Mouse (Mus musculus) neural tube, embryonic 15.5 days (tissue): ENCODE data around the gene Tmem269. TPM values are rescaled to one million over a fixed set of nuclear protein-coding genes. Genes with fewer than 3 reads are reported as not detected.

Source experiments
- ATAC-seq: fragments of 200-750 bp; cut with Nextera tagmentation; 2 replicates; pipeline ENCODE4 v1.8.0; 2017; ENCODE audit warnings: mild to moderate bottlenecking, moderate TSS enrichment, moderate library complexity; ENCODE audit not compliant: low FRiP score
- H3K27ac ChIP-seq: fragments of 300-500 bp; sonication (generic); replicated peaks from 2 replicates; pipeline ENCODE4 v1.5.1; 2015; ENCODE audit warnings: mild to moderate bottlenecking, inconsistent platforms
- H3K27me3 ChIP-seq: fragments of 300-500 bp; sonication (generic); replicated peaks from 2 replicates; pipeline ENCODE4 v1.6.1; 2015; ENCODE audit warnings: inconsistent platforms
- H3K36me3 ChIP-seq: fragments of 300-500 bp; sonication (generic); 2 replicates; pipeline ENCODE4 v1.6.1; 2015; ENCODE audit warnings: inconsistent platforms
- H3K4me1 ChIP-seq: fragments of 300-500 bp; sonication (generic); 2 replicates; pipeline ENCODE4 v1.6.1; 2015; ENCODE audit warnings: inconsistent platforms
- H3K4me2 ChIP-seq: fragments of 300-500 bp; sonication (generic); 2 replicates; pipeline ENCODE4 v1.6.1; 2015; ENCODE audit warnings: inconsistent platforms, mild to moderate bottlenecking, moderate library complexity
- H3K4me3 ChIP-seq: fragments of 300-500 bp; sonication (generic); replicated peaks from 2 replicates; pipeline ENCODE4 v1.5.1; 2015; ENCODE audit warnings: mild to moderate bottlenecking, inconsistent platforms
- H3K9ac ChIP-seq: fragments of 300-500 bp; sonication (generic); replicated peaks from 2 replicates; pipeline ENCODE4 v1.6.1; 2015; ENCODE audit warnings: mild to moderate bottlenecking, inconsistent platforms
- H3K9me3 ChIP-seq: fragments of 300-500 bp; sonication (generic); replicated peaks from 2 replicates; pipeline ENCODE4 v1.6.1; 2016; ENCODE audit warnings: inconsistent platforms
- WGBS: fragments of 180-500 bp; shearing (Covaris S2); methylation state at CpG from one replicate; pipeline ENCODE4 v1.1.7; 2015; ENCODE audit warnings: mixed read lengths; 5-methylcytosine and 5-hydroxymethylcytosine counted together
- polyA plus RNA-seq: library from polyadenylated mRNA; unstranded; fragments of >200 nt; fragmentation: Nextera tagmentation; extraction: Ambion mirVana; gene quantifications from 2 replicates; pipeline ENCODE4 v1.2.1, GENCODE M21; 2015

The Tmem269 gene
- polyA plus RNA-seq, 1 experiment from 2014 or later = 0.29 TPM

DNA sequence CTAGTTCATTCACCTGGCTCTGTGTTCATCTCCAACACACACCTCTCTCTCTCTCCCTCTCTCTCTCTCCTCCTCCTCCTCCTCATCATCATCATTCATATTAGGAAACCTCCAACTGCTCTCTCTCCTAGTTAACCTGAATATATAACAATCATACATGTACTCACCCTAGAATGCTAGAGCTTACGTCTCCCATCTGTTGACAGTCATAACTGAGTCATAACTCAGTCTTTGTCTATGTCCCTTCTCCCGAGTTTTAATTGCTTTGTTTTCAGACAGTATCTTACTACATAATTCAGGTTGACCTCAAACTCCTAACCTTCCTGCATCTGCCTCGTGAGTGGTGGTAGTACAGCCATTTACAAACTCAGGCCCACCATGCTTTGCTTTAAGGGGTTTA lies 26.7 kb downstream of the Tmem269 start:
- ATAC-seq = no peak
- Histone ChIP-seq H3K4me2 (no peak overlapping the region), H3K9me3 (no peaks in the 10 kb centered on the region), H3K36me3 (no peaks in the 10 kb centered on the region), H3K27me3 (no peaks in the 10 kb centered on the region), H3K4me3 (no peak overlapping the region), H3K9ac (no peak overlapping the region), H3K27ac (no peak overlapping the region), H3K4me1 (peaks cover 5% of the 10 kb centered on the region; the same call in 1 of the 2 replicates)
- 66% methylated on average over 3 of the region's 3 CpGs for WGBS

DNA sequence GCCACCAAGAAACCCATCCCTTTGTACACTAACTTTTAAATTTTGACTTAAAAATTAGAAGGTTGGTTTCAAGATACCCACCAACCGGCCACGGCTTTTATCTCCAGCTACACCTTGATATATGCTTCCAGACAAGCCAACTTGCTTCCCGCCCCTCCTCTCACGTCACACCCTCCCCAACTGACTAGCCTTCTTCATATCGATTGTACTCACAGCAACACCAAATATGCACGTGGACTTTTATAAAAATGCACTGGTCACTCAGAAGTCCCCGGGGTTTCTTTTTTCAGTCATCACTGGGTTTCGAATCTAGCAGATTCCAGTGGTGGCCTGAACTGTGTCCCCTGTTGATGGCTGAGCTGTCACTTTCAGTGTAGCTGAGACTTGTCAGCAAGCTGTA lies 27.4 kb downstream of the Tmem269 start:
- Histone ChIP-seq H3K9me3 (no peaks in the 10 kb centered on the region), H3K4me2 (no peak overlapping the region), H3K9ac (no peak overlapping the region), H3K4me1 (no peaks in the 10 kb centered on the region), H3K36me3 (no peaks in the 10 kb centered on the region), H3K4me3 (no peak overlapping the region), H3K27ac (no peak overlapping the region), H3K27me3 (no peaks in the 10 kb centered on the region)
- WGBS = 89% methylated on average over 8 of the region's 8 CpGs
- ATAC-seq = no peak

DNA sequence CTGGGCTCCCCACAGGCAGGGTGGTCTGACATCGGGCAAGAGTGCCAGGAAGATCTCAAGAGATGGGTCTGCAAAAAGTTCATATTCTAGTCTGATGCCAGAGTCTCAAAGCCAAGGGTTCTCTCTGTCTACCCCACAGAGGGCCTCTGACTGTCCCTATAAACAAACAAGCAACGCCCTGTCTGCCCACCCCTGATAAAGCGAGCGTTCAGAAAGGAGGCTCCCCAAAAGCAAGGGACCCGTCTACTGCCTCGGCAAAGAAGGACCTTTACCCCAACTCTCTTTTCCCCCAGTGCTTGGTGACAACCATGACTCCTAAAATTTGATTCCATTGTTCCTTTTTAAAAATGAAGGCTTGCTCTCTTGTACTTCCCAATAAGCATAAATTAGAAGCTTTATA lies 28.2 kb downstream of the Tmem269 start, which contains the start of gene Ermap:
TSS of gene Ermap (minus strand) at position 148 of the 400 bp plus-strand sequence.
- Histone ChIP-seq H3K4me3 (no peak within 1 kb of the TSS), H3K9ac (no peak within 1 kb of the TSS), H3K27me3 (no peaks in the 10 kb centered on the region), H3K4me1 (no peaks in the 10 kb centered on the region), H3K4me2 (no peak within 1 kb of the TSS), H3K9me3 (no peaks in the 10 kb centered on the region), H3K36me3 (no peaks in the 10 kb centered on the region), H3K27ac (no peak within 1 kb of the TSS)
- ATAC-seq = no peak
- WGBS = 59% methylated on average over 6 of the region's 6 CpGs

DNA sequence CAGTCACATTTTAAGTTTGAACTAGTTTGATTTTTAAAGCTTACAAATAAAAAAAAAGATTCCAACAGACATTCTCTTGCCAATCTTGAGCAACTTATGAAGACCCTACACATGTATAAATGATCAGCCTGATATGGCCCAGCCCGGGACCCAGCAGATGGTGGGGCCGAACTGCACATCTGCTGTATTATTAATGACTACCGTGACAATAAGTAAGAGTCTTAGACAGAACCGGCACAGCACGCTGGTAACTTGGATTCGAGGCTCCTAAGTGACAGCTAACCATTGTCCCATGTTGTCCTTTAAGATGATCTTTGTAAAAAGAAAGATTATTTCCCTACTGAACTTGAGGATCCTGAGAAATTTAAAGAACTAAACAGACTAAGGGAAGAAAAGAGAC lies 28.6 kb downstream of the Tmem269 start:
- H3K9me3 ChIP-seq = no peaks in the 10 kb centered on the region
- H3K4me1 ChIP-seq = no peaks in the 10 kb centered on the region
- 42% methylated on average over 6 of the region's 6 CpGs for WGBS
- no peak for ATAC-seq
- H3K27ac ChIP-seq = no peak overlapping the region
- no peaks in the 10 kb centered on the region for H3K36me3 ChIP-seq
- no peak overlapping the region for H3K9ac ChIP-seq
- no peaks in the 10 kb centered on the region for H3K27me3 ChIP-seq
- no peak overlapping the region for H3K4me2 ChIP-seq
- H3K4me3 ChIP-seq = no peak overlapping the region

DNA sequence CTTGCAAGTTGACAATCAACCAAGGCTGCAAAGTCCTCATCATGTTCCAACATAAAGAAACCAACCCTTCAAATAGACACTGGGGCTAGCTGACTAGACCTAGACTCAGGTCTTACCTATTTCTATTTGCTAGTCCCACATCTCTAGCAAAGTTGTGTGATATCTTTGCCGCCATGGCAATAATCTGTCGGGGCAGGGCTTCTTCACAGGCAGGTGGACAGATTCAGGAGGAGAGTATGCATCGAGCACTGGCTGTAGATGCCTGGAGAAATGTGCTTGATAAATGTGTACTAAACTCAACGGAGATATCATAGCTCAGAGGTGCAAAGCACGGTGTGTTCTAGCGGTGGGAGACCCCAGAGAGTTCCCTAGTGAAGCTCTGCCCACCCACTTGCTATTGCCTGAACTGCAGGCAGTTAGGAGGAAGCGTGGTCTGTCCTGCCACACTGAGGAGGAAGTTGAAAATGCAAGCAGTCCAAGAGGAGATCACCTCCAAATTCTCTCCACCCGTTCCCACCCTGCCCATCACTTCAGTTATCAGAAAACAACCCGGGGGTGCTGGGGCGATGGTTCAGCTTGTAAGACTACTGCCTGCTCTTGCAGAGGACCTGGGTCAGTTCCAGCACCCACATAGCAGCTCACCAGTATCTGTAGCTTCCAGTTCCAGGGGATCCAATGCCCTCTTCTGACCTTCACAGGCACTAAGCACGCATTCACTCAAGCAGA lies 29.8 kb downstream of the Tmem269 start:
- no peaks in the 10 kb centered on the region for H3K9me3 ChIP-seq
- no peak for ATAC-seq
- H3K4me3 ChIP-seq = no peak overlapping the region
- no peaks in the 10 kb centered on the region for H3K36me3 ChIP-seq
- no peaks in the 10 kb centered on the region for H3K4me1 ChIP-seq
- no peaks in the 10 kb centered on the region for H3K27me3 ChIP-seq
- 55% methylated on average over 11 of the region's 11 CpGs for WGBS
- no peak overlapping the region for H3K9ac ChIP-seq
- H3K27ac ChIP-seq = no peak overlapping the region
- no peak overlapping the region for H3K4me2 ChIP-seq

DNA sequence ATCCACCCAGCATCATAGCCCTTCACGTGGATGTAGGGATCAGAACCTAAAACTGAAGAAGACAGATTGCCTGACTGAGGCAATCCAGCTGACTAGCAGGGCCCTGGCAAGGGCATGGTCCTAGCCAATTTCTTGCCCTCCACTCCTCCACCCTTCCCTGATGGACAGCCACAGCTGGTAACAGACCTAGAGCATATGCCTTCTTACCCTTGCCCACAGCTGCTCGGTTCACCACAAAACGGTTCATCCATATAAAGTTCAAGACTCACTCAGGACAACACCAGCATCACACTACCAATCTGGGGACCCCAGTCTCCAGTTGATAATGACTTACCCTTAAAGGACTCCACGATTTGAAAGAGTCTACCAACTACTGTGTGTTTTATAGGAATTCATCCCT lies 32.2 kb downstream of the Tmem269 start:
- 82% methylated on average over 4 of the region's 4 CpGs for WGBS
- no peak for ATAC-seq

DNA sequence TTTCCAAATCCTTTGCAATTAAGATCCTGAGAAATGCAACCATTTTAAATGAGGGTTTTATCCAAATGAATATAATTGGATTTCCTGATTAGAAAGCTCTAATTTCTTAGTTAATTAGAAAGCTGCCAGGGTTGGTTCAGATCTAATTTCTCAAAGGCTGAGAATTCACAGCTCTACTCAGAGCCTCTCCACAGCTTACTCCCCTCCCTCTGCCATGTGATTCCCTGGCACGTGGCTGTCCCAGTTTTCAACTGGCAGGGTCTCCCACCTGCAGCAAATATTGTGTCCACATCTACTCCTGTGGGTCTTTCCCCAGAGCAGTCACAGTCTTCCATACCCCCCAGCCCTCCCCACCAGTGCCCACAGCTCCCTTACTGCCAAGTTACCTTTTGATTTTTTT lies 34.5 kb downstream of the Tmem269 start:
- no peaks in the 10 kb centered on the region for H3K27me3 ChIP-seq
- no peak overlapping the region for H3K27ac ChIP-seq
- H3K9ac ChIP-seq = no peak overlapping the region
- no peak overlapping the region for H3K4me2 ChIP-seq
- no peak for ATAC-seq
- H3K36me3 ChIP-seq = no peaks in the 10 kb centered on the region
- no peak overlapping the region for H3K4me3 ChIP-seq
- 57% methylated on average over 1 of the region's 1 CpGs for WGBS
- no peaks in the 10 kb centered on the region for H3K9me3 ChIP-seq
- no peaks in the 10 kb centered on the region for H3K4me1 ChIP-seq

More for the DNA sequence above, 32.2 kb downstream of the Tmem269 start:
- H3K9me3 ChIP-seq = no peaks in the 10 kb centered on the region
- no peak overlapping the region for H3K4me2 ChIP-seq
- no peak overlapping the region for H3K27ac ChIP-seq
- H3K4me1 ChIP-seq = no peaks in the 10 kb centered on the region
- H3K27me3 ChIP-seq = no peaks in the 10 kb centered on the region
- no peak overlapping the region for H3K9ac ChIP-seq
- H3K36me3 ChIP-seq = no peaks in the 10 kb centered on the region
- H3K4me3 ChIP-seq = no peak overlapping the region

DNA sequence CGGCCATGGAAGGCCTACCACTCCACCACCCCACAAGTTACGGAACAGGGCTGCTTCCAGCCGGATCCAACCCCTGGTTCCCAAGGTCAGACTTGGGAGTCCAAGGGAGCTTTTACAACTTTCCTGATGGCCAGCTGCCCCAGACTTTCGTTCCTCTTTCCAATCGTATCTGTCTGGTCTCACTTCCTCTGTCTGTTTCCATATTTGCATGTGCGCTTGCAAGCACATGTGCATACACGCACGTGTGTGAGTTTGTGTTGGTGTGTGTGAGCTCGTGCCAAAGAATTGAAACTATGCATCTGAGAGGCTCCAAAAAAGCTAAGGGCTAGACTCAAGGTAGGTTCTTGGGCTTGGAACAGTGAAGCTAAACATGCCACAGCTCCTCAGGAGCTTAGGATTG lies 36.6 kb downstream of the Tmem269 start:
- no peak overlapping the region for H3K4me2 ChIP-seq
- no peak overlapping the region for H3K9ac ChIP-seq
- no peak overlapping the region for H3K4me3 ChIP-seq
- 90% methylated on average over 9 of the region's 9 CpGs for WGBS
- H3K4me1 ChIP-seq = no peaks in the 10 kb centered on the region
- H3K27me3 ChIP-seq = no peaks in the 10 kb centered on the region
- no peak overlapping the region for H3K27ac ChIP-seq
- no peak for ATAC-seq
- H3K9me3 ChIP-seq = no peaks in the 10 kb centered on the region
- H3K36me3 ChIP-seq = no peaks in the 10 kb centered on the region

DNA sequence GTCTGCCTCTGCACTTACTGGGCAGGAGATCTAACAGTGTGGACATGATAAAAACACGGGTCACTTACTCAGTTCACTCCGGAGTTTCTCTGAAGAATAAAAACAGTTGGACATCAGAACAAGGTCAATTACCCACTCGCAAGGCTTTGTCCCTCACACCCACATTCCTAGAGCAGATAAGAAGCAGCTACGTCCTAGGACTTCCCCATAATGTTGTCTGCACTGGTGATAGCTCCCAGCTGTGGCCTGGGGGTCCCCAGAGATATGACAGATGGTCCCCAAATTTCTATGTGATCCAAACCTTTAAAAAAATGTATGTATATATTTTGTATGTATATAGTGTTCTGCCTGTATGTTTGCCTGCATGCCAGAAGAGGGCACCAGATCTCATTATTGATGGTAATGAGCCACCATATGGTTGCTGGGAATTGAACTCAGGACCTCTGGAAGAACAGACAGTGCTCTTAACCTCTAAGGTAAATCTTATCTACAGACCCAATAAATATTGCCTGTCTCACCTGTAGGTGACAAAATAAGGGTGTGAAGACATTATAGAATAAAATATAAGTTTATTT lies 37.8 kb downstream of the Tmem269 start:
- Histone ChIP-seq H3K4me1 (no peaks in the 10 kb centered on the region), H3K4me3 (no peak overlapping the region), H3K36me3 (no peaks in the 10 kb centered on the region), H3K27ac (no peak overlapping the region), H3K27me3 (no peaks in the 10 kb centered on the region), H3K9me3 (no peaks in the 10 kb centered on the region), H3K4me2 (no peak overlapping the region), H3K9ac (no peak overlapping the region)
- 56% methylated on average over 4 of the region's 4 CpGs for WGBS
- ATAC-seq = no peak

DNA sequence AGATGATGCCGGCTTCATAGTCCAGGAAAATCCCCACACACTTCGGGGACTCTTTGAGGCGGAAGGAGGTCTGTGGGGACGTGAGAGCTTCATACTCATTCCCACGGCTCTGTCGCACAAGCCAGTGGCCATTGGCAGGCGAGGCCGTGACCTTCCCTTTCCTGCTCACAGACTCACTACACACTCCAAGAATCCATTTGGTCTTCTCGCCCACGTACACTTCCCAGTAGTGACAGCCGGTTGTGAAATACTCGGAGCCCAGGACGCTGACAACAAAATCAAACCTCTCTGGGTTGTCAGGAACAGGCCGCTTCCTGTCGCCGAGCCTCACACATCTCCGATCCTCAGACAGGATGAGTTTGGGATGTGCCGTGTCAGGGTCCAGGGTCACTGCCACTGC lies 39.7 kb downstream of the Tmem269 start:
- H3K9me3 ChIP-seq = no peaks in the 10 kb centered on the region
- no peak overlapping the region for H3K4me3 ChIP-seq
- WGBS = 75% methylated on average over 18 of the region's 18 CpGs
- no peaks in the 10 kb centered on the region for H3K36me3 ChIP-seq
- H3K9ac ChIP-seq = no peak overlapping the region
- no peak overlapping the region for H3K27ac ChIP-seq
- no peak for ATAC-seq
- H3K27me3 ChIP-seq = no peaks in the 10 kb centered on the region
- H3K4me2 ChIP-seq = no peak overlapping the region
- peaks cover under 1% of the 10 kb centered on the region for H3K4me1 ChIP-seq

DNA sequence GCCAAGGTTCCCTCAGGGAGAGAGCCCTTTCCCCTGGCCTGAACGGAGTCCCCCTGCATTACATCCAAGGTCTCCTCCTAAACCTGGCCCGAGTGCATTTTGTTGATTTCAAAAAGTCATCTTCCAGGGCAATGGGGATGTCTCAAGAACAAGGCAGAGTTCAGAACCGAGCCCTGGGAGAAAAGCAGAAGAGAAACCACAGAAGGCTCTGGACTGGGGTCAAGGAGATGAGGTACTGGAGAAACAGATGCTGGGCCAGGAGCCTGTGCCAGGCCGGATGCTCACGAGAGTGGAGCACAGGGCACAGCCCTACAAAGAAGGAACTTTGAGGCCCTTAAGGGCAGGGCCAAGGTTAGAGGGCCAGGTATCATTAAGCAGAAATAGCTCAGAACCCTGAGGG lies 40.3 kb downstream of the Tmem269 start:
- no peak overlapping the region for H3K27ac ChIP-seq
- no peak overlapping the region for H3K9ac ChIP-seq
- no peak overlapping the region for H3K4me2 ChIP-seq
- H3K36me3 ChIP-seq = no peaks in the 10 kb centered on the region
- no peaks in the 10 kb centered on the region for H3K9me3 ChIP-seq
- H3K4me1 ChIP-seq = peaks cover 7% of the 10 kb centered on the region
- 78% methylated on average over 5 of the region's 5 CpGs for WGBS
- no peak for ATAC-seq
- no peak overlapping the region for H3K4me3 ChIP-seq
- no peaks in the 10 kb centered on the region for H3K27me3 ChIP-seq

DNA sequence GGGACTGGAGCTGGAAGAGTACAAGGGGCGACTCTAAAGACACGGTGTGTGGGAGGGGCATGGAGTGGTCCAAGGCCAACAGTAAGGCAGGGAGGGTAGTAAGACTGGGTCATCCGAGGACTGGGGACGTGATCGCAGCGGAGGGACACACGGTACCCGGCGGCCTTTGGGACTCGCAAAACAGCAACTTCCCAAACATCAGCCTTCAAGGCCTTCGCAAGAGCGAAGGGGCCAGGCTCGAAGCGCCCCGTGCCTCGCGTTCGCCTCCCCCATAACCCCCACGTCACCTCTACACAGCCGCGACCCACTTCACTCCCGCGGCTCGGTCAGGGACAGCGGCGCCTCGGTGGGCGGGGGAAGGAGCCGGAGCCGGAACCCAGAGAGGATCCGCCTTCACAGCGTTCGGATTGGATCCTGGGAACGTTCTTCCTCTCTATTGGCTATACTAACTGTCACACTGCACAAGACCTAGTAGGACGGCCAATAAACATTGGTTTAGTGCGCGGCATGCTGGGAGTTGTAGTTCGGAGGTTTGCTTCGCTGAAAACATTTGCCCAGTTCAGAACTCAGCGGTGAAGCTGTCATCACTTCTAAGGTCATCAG lies 44.1 kb downstream of the Tmem269 start, which contains the start of gene Zfp691:
TSS of gene Zfp691 (minus strand) at position 345 of the 603 bp plus-strand sequence.
- Histone ChIP-seq H3K9ac (peak within 1 kb of the TSS; percentile 87), H3K27me3 (no peaks in the 10 kb centered on the region), H3K4me3 (peak within 1 kb of the TSS; percentile 83), H3K27ac (peak within 1 kb of the TSS; percentile 80), H3K4me2 (peak within 1 kb of the TSS; percentile 80), H3K9me3 (no peaks in the 10 kb centered on the region), H3K4me1 (peaks cover 16% of the 10 kb centered on the region), H3K36me3 (peaks cover 15% of the 10 kb centered on the region)
- WGBS = under 1% methylated on average over 40 of the region's 40 CpGs
- ATAC-seq = peak; percentile 100
